Mouse (Mus musculus) pancreas, adult 10 weeks (tissue): ENCODE data around the gene Gpr65. TPM values are rescaled to one million over a fixed set of nuclear protein-coding genes. Genes with fewer than 3 reads are reported as not detected.

Source experiments
- polyA plus RNA-seq: library from polyadenylated mRNA; stranded (reverse); fragments of 350-450 nt; fragmentation: Illumina TruSeq; extraction: RNeasy Lipid Tissue Mini Kit (QIAGEN cat#74804); gene quantifications from one replicate; pipeline ENCODE4 v1.2.3, GENCODE M21; 2015; ENCODE audit warnings: low read depth, low replicate concordance; ENCODE audit not compliant: insufficient read depth

Gene Gpr65
- 0.65 TPM for polyA plus RNA-seq

GRCm38 (mm10) chr12:98268441-98269369, at the start of gene Gpr65:
Gene Gpr65, plus strand, starts transcription at chr12:98268635.

GRCm38 (mm10) chr12:98258845-98259517, 9.5 kb upstream of the Gpr65 start, which contains the start of gene Galc:
Gene Galc, minus strand, starts transcription at chr12:98259459.

Other genes with a start within 250 kb of the Gpr65 start
- 2.5 TPM for gene Galc, start 9.2 kb upstream of the Gpr65 start, polyA plus RNA-seq